Mouse (Mus musculus) testis, adult 2 months (tissue): ENCODE data around the gene Mog.

Source experiments
- CTCF ChIP-seq: fragments of 200-500 bp; IDR thresholded peaks from 2 replicates; pipeline ENCODE4 v1.5.1; 2012; ENCODE audit warnings: low read depth, mild to moderate bottlenecking, inconsistent platforms, low read length, moderate library complexity; ENCODE audit not compliant: control insufficient read depth, insufficient read depth, insufficient replicate concordance
- POLR2A ChIP-seq: fragments of 200-500 bp; IDR thresholded peaks from 2 replicates; pipeline ENCODE4 v1.6.1; 2012; ENCODE audit warnings: low read depth, mild to moderate bottlenecking, inconsistent platforms, low read length, moderate library complexity; ENCODE audit not compliant: control insufficient read depth

DNA sequence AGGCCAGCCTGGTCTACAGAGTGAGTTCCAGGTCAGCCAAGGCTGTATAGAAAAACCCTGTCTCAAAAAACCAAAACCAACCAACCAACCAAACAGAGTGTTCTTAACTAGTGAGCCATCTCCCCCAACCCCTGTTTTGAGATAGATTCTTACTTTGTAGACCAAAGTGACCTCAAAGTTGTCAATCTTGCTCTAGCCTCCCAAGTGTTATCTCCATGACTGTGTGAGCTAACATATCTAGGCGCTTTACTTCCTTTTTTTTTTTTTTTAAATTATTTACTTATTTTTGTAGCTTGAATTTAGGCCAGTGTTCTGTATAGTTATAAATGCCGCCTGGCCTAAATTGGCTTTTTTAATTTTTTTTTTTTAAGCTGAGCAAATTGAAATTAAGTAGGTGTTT lies 42.8 kb upstream of the Mog start:
- TF ChIP-seq CTCF (no peak), POLR2A (no peak)
